In the genomic region with DNA sequence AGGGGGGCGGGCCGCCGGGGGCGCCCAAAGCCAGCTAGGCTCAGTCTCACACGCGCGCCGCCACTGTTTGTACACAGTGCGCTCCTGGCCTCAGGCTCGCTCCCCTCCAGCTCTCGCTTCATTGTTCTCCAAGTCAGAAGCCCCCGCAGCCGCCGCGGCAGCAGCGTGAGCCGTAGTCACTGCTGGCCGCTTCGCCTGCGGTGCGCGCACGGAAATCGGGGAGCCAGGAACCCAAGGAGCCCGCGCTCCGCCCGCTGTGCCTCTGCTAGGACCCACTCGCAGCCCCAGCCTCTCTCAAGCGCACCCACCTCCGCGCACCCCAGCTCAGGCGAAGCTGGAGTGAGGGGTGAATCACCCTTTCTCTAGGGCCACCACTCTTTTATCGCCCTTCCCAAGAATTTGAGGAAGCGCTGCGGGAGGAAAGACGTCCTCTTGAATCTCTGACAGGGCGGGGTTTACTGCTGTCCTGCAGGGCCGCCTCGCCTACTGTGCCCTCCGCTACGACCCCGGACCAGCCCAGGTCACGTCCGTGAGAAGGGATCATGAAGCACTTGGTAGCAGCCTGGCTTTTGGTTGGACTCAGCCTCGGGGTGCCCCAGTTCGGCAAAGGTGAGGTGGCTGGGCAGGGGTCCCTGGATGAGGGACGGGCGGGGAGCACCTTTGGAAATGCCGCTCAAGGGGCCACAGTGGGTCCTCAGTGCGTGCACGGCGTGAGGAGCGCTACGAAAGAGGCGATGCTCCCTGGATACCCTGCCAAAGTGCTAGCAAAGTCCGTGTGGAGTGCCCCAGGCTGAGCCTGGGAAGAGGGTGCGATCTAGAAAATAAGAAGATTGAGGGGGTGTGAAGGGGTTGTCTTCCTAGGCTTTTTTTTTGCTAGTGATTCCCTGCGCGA, we compare ENCODE assay signal across 8 mouse cellular contexts. TPM values are rescaled to one million over a fixed set of nuclear protein-coding genes. Genes with fewer than 3 reads are reported as not detected.
DNase-seq lines count a peak whose midpoint lies in the region; ATAC-seq and TF ChIP-seq lines count a peak whose summit lies in the region.

A gene (plus strand): TSS at position 33 of the 892 bp plus-strand sequence.

- H3K9me3 ChIP-seq in forebrain, embryonic 15.5 days = no peaks in the 10 kb centered on the region
- no peaks in the 10 kb centered on the region for H3K9me3 ChIP-seq in kidney, embryonic 14.5 days (ENCODE audit: control insufficient read depth, low read length)
- no peaks in the 10 kb centered on the region for H3K9me3 ChIP-seq in midbrain, postnatal 0 days (ENCODE audit: low read length)

- no peak for TF ChIP-seq CTCF in midbrain, postnatal 0 days (IDR thresholded peaks at IDR 0.05)

- H3K4me1 ChIP-seq in forebrain, embryonic 15.5 days = peaks cover 21% of the 10 kb centered on the region
- no peaks in the 10 kb centered on the region for H3K4me1 ChIP-seq in kidney, embryonic 14.5 days (ENCODE audit: control insufficient read depth, insufficient read depth, low read length)
- 0 out of 2 replicates have a peak, but pooled peaks cover 3% of the 10 kb centered on the region for H3K4me1 ChIP-seq in midbrain, postnatal 0 days (ENCODE audit: insufficient read depth, low read length)

- H3K4me2 ChIP-seq in forebrain, embryonic 15.5 days (replicated peaks) = peak within 1 kb of the TSS; percentile 94
- H3K4me2 ChIP-seq in kidney, embryonic 14.5 days (replicated peaks; ENCODE audit: low read depth, low read length) = peak within 1 kb of the TSS; percentile 95
- H3K4me2 ChIP-seq in midbrain, postnatal 0 days (ENCODE audit: low read depth, low read length, poor library complexity, severe bottlenecking) = peak within 1 kb of the TSS; percentile 89

- under 1% methylated on average over 58 of the region's 60 CpGs for WGBS in forebrain, embryonic 15.5 days
- WGBS in kidney, embryonic 14.5 days = under 1% methylated on average over 51 of the region's 60 CpGs
- under 1% methylated on average over 53 of the region's 60 CpGs for WGBS in midbrain, postnatal 0 days

- DNase-seq in adrenal gland, adult (ENCODE audit: inconsistent age in 2 of 2, low spot score in 1 of 2) = peak; percentile 11 to 48
- no peak for DNase-seq in adrenal gland, adult 18-20 months (ENCODE audit: low spot score in 2 of 2)
- peak; percentile 57 for DNase-seq in Muller cell, postnatal 12 days (ENCODE audit: inconsistent ontology term)
- DNase-seq in liver = peak; percentile 28
- peak; percentile 79 for DNase-seq in midbrain, postnatal 0 days (ENCODE audit: low spot score)
- DNase-seq in natural killer cell, adult 2 months (ENCODE audit: low spot score in 2 of 2) = no peak

- H3K27me3 ChIP-seq in forebrain, embryonic 15.5 days = no peaks in the 10 kb centered on the region
- H3K27me3 ChIP-seq in kidney, embryonic 14.5 days (ENCODE audit: control insufficient read depth, insufficient read depth, low read length) = no peaks in the 10 kb centered on the region
- H3K27me3 ChIP-seq in midbrain, postnatal 0 days (ENCODE audit: insufficient read depth, low read length) = no peaks in the 10 kb centered on the region

- peak within 1 kb of the TSS; percentile 91 for H3K9ac ChIP-seq in forebrain, embryonic 15.5 days (replicated peaks)
- H3K9ac ChIP-seq in kidney, embryonic 14.5 days (ENCODE audit: low read depth, low read length) = peak within 1 kb of the TSS; percentile 65
- H3K9ac ChIP-seq in midbrain, postnatal 0 days (replicated peaks; ENCODE audit: low read length, poor library complexity, severe bottlenecking) = peak within 1 kb of the TSS; percentile 75

- ATAC-seq in forebrain, embryonic 15.5 days (replicated peaks) = peak; percentile 81
- ATAC-seq in kidney, embryonic 14.5 days (ENCODE audit: low FRiP score, low TSS enrichment) = peak; percentile 92
- ATAC-seq in midbrain, postnatal 0 days (ENCODE audit: low FRiP score) = peak; percentile 79

- H3K27ac ChIP-seq in forebrain, embryonic 15.5 days (replicated peaks) = peak within 1 kb of the TSS; percentile 84
- no peak within 1 kb of the TSS for H3K27ac ChIP-seq in kidney, embryonic 14.5 days (ENCODE audit: low read depth, low read length)
- H3K27ac ChIP-seq in midbrain, postnatal 0 days (ENCODE audit: low read depth, low read length) = peak within 1 kb of the TSS; percentile 68

- peak within 1 kb of the TSS; percentile 83 for H3K4me3 ChIP-seq in forebrain, embryonic 15.5 days
- H3K4me3 ChIP-seq in kidney, embryonic 14.5 days (ENCODE audit: low read length) = peak within 1 kb of the TSS; percentile 66
- peak within 1 kb of the TSS; percentile 86 for H3K4me3 ChIP-seq in midbrain, postnatal 0 days (ENCODE audit: low read depth, low read length)

- H3K36me3 ChIP-seq in forebrain, embryonic 15.5 days = no peaks in the 10 kb centered on the region
- no peaks in the 10 kb centered on the region for H3K36me3 ChIP-seq in kidney, embryonic 14.5 days (ENCODE audit: control insufficient read depth, insufficient read depth, low read length)
- no peaks in the 10 kb centered on the region for H3K36me3 ChIP-seq in midbrain, postnatal 0 days (ENCODE audit: insufficient read depth, low read length)

RNA-seq across cellular contexts. Expression of the gene that starts here (rescaled TPM):
- total RNA-seq in adrenal gland, adult 18-20 months (2021) = 1 to 10 TPM; 2.2 to 2.8 TPM
- 46.4 and 46.9 TPM in 2 replicates for polyA plus RNA-seq in forebrain, embryonic 15.5 days (2015; fragmentation: Nextera tagmentation; extraction: Ambion mirVana)
- polyA plus RNA-seq in kidney, embryonic 14.5 days (2014; fragmentation: Nextera tagmentation; extraction: Ambion mirVana) = 5.5 and 7.9 TPM in 2 replicates
- total RNA-seq in midbrain, postnatal 0 days (2014; rRNA removed) = 85.9 and 99.1 TPM in 2 replicates
- 48.3 and 49.1 TPM in 2 replicates for polyA plus RNA-seq in midbrain, postnatal 0 days (2015; fragmentation: Nextera tagmentation; extraction: Ambion mirVana)

Comparison
In these comparisons a context has a peak if more than half of its experiments do, and no peak if none do; other contexts are left out.
1. RNA of the gene that starts here (total RNA-seq): 85.9 to 99.1 TPM in midbrain, postnatal 0 days; 2.2 to 2.8 TPM in adrenal gland, adult 18-20 months; every median in the first group is over 10 times any median in the second.
2. DNase-seq: peak in adrenal gland, adult (2 of 2), Muller cell, postnatal 12 days (single experiment), liver (single experiment) and midbrain, postnatal 0 days (single experiment); none in adrenal gland, adult 18-20 months (0 of 2) and natural killer cell, adult 2 months (0 of 2).
3. Peak in every context shown above with its lines, with median percentiles within 50 percentile points of each other: ATAC-seq, H3K4me2 ChIP-seq, H3K4me3 ChIP-seq and H3K9ac ChIP-seq.